Mouse (Mus musculus): ENCODE measurements around the gene Ube2e2. TPM values are rescaled to one million over a fixed set of nuclear protein-coding genes. Genes with fewer than 3 reads are reported as not detected.

Gene Ube2e2
- polyA plus RNA-seq, 1 experiment = 43.2 TPM

- 78% methylated on average over 2 of the region's 2 CpGs for WGBS
- H3K4me3 ChIP-seq (ENCODE audit: extremely low read depth, insufficient read depth, insufficient read length) = no peak overlapping the region
- H3K27me3 ChIP-seq (ENCODE audit: control insufficient read depth, insufficient read depth, low read length) = no peaks in the 10 kb centered on the region
- no peak for DNase-seq (ENCODE audit: low read depth in 1 of 2, low spot score in 2 of 2)
- H3K36me3 ChIP-seq (ENCODE audit: control insufficient read depth, insufficient read depth, low read length) = no peaks in the 10 kb centered on the region
- H3K4me1 ChIP-seq (ENCODE audit: control insufficient read depth, insufficient read depth, insufficient read length) = no peaks in the 10 kb centered on the region
- no peak overlapping the region for H3K27ac ChIP-seq (ENCODE audit: insufficient read depth, low read length)
- TF ChIP-seq CTCF (IDR thresholded peaks at IDR 0.05; ENCODE audit: extremely low read depth, insufficient read depth, insufficient read length, insufficient replicate concordance) (no peak), POLR2A (IDR thresholded peaks at IDR 0.05; ENCODE audit: low read depth, low read length) (no peak)
Measured at GRCm38 (mm10) chr14:18638753-18639456, 255.2 kb downstream of the Ube2e2 start.

- Histone ChIP-seq H3K27me3 (ENCODE audit: control insufficient read depth, insufficient read depth, low read length) (no peaks in the 10 kb centered on the region), H3K36me3 (ENCODE audit: control insufficient read depth, insufficient read depth, low read length) (no peaks in the 10 kb centered on the region), H3K27ac (ENCODE audit: insufficient read depth, low read length) (no peak overlapping the region), H3K4me1 (ENCODE audit: control insufficient read depth, insufficient read depth, insufficient read length) (no peaks in the 10 kb centered on the region), H3K4me3 (ENCODE audit: extremely low read depth, insufficient read depth, insufficient read length) (no peak overlapping the region)
- no peak for TF ChIP-seq CTCF (IDR thresholded peaks at IDR 0.05; ENCODE audit: extremely low read depth, insufficient read depth, insufficient read length, insufficient replicate concordance)
- no peak for TF ChIP-seq POLR2A (IDR thresholded peaks at IDR 0.05; ENCODE audit: low read depth, low read length)
- DNase-seq (ENCODE audit: low read depth in 1 of 2, low spot score in 2 of 2) = no peak
- WGBS = 74% methylated on average over 1 of the region's 1 CpGs
Measured at GRCm38 (mm10) chr14:18637739-18638138, 256.3 kb downstream of the Ube2e2 start.

GRCm38 (mm10) chr14:18628170-18628569 is 265.9 kb downstream of the Ube2e2 start:
- WGBS = 81% methylated on average over 1 of the region's 1 CpGs
- no peak for TF ChIP-seq POLR2A (IDR thresholded peaks at IDR 0.05; ENCODE audit: low read depth, low read length)
- no peak for TF ChIP-seq CTCF (IDR thresholded peaks at IDR 0.05; ENCODE audit: extremely low read depth, insufficient read depth, insufficient read length, insufficient replicate concordance)
- no peak overlapping the region for H3K27ac ChIP-seq (ENCODE audit: insufficient read depth, low read length)
- no peak overlapping the region for H3K4me3 ChIP-seq (ENCODE audit: extremely low read depth, insufficient read depth, insufficient read length)
- H3K27me3 ChIP-seq (ENCODE audit: control insufficient read depth, insufficient read depth, low read length) = no peaks in the 10 kb centered on the region
- DNase-seq (ENCODE audit: low read depth in 1 of 2, low spot score in 2 of 2) = no peak
- H3K36me3 ChIP-seq (ENCODE audit: control insufficient read depth, insufficient read depth, low read length) = no peaks in the 10 kb centered on the region
- no peaks in the 10 kb centered on the region for H3K4me1 ChIP-seq (ENCODE audit: control insufficient read depth, insufficient read depth, insufficient read length)

GRCm38 (mm10) chr14:18618603-18619002 is 275.5 kb downstream of the Ube2e2 start:
- H3K36me3 ChIP-seq (ENCODE audit: control insufficient read depth, insufficient read depth, low read length) = no peaks in the 10 kb centered on the region
- no peak overlapping the region for H3K27ac ChIP-seq (ENCODE audit: insufficient read depth, low read length)
- TF ChIP-seq CTCF (IDR thresholded peaks at IDR 0.05; ENCODE audit: extremely low read depth, insufficient read depth, insufficient read length, insufficient replicate concordance) = no peak
- no peak for TF ChIP-seq POLR2A (IDR thresholded peaks at IDR 0.05; ENCODE audit: low read depth, low read length)
- no peaks in the 10 kb centered on the region for H3K27me3 ChIP-seq (ENCODE audit: control insufficient read depth, insufficient read depth, low read length)
- H3K4me1 ChIP-seq (ENCODE audit: control insufficient read depth, insufficient read depth, insufficient read length) = no peaks in the 10 kb centered on the region
- WGBS = 36% methylated on average over 2 of the region's 2 CpGs
- no peak for DNase-seq (ENCODE audit: low read depth in 1 of 2, low spot score in 2 of 2)
- H3K4me3 ChIP-seq (ENCODE audit: extremely low read depth, insufficient read depth, insufficient read length) = no peak overlapping the region

GRCm38 (mm10) chr14:18601927-18602326 is 292.1 kb downstream of the Ube2e2 start:
- 66% methylated on average over 1 of the region's 1 CpGs for WGBS
- no peak for DNase-seq (ENCODE audit: low read depth in 1 of 2, low spot score in 2 of 2)
- Histone ChIP-seq H3K4me1 (ENCODE audit: control insufficient read depth, insufficient read depth, insufficient read length) (no peaks in the 10 kb centered on the region), H3K27me3 (ENCODE audit: control insufficient read depth, insufficient read depth, low read length) (no peaks in the 10 kb centered on the region), H3K36me3 (ENCODE audit: control insufficient read depth, insufficient read depth, low read length) (no peaks in the 10 kb centered on the region), H3K4me3 (ENCODE audit: extremely low read depth, insufficient read depth, insufficient read length) (no peak overlapping the region), H3K27ac (ENCODE audit: insufficient read depth, low read length) (no peak overlapping the region)
- no peak for TF ChIP-seq POLR2A (IDR thresholded peaks at IDR 0.05; ENCODE audit: low read depth, low read length)
- TF ChIP-seq CTCF (IDR thresholded peaks at IDR 0.05; ENCODE audit: extremely low read depth, insufficient read depth, insufficient read length, insufficient replicate concordance) = no peak

- H3K4me1 ChIP-seq (ENCODE audit: control insufficient read depth, insufficient read depth, insufficient read length) = no peaks in the 10 kb centered on the region
- H3K36me3 ChIP-seq (ENCODE audit: control insufficient read depth, insufficient read depth, low read length) = no peaks in the 10 kb centered on the region
- DNase-seq (ENCODE audit: low read depth in 1 of 2, low spot score in 2 of 2) = no peak
- TF ChIP-seq POLR2A (IDR thresholded peaks at IDR 0.05; ENCODE audit: low read depth, low read length) (no peak), CTCF (IDR thresholded peaks at IDR 0.05; ENCODE audit: extremely low read depth, insufficient read depth, insufficient read length, insufficient replicate concordance) (no peak)
- no peak overlapping the region for H3K4me3 ChIP-seq (ENCODE audit: extremely low read depth, insufficient read depth, insufficient read length)
- no peaks in the 10 kb centered on the region for H3K27me3 ChIP-seq (ENCODE audit: control insufficient read depth, insufficient read depth, low read length)
- no peak overlapping the region for H3K27ac ChIP-seq (ENCODE audit: insufficient read depth, low read length)
- 84% methylated on average over 4 of the region's 4 CpGs for WGBS
Measured at GRCm38 (mm10) chr14:18586239-18587034, 307.6 kb downstream of the Ube2e2 start.

GRCm38 (mm10) chr14:18581735-18582134 is 312.3 kb downstream of the Ube2e2 start:
- no peak for DNase-seq (ENCODE audit: low read depth in 1 of 2, low spot score in 2 of 2)
- 94% methylated on average over 4 of the region's 4 CpGs for whole genome bisulfite sequencing
- Histone ChIP-seq H3K27me3 (ENCODE audit: control insufficient read depth, insufficient read depth, low read length) (no peaks in the 10 kb centered on the region), H3K4me3 (ENCODE audit: extremely low read depth, insufficient read depth, insufficient read length) (no peak overlapping the region), H3K27ac (ENCODE audit: insufficient read depth, low read length) (no peak overlapping the region), H3K36me3 (ENCODE audit: control insufficient read depth, insufficient read depth, low read length) (no peaks in the 10 kb centered on the region), H3K4me1 (ENCODE audit: control insufficient read depth, insufficient read depth, insufficient read length) (no peaks in the 10 kb centered on the region)
- no peak for TF ChIP-seq CTCF (IDR thresholded peaks at IDR 0.05; ENCODE audit: extremely low read depth, insufficient read depth, insufficient read length, insufficient replicate concordance)
- no peak for TF ChIP-seq POLR2A (IDR thresholded peaks at IDR 0.05; ENCODE audit: low read depth, low read length)

Measured in spleen, adult 2 months (tissue).